Mouse (Mus musculus): ENCODE measurements around the gene Sun3. TPM values are rescaled to one million over a fixed set of nuclear protein-coding genes. Genes with fewer than 3 reads are reported as not detected.

The Sun3 gene
- polyA plus RNA-seq, 1 experiment from 2014 or later: 2.7 TPM

- ATAC-seq: no peak
- H3K9me3 ChIP-seq (ENCODE audit: control insufficient read depth): no peaks in the 10 kb centered on the region
- H3K27ac ChIP-seq (ENCODE audit: low read depth, low read length): no peak within 1 kb of the TSS
- H3K4me2 ChIP-seq (replicated peaks; ENCODE audit: low read depth): no peak within 1 kb of the TSS
- 80% methylated on average over 3 of the region's 3 CpGs for WGBS
- no peaks in the 10 kb centered on the region for H3K4me1 ChIP-seq (replicated peaks; ENCODE audit: control insufficient read depth, insufficient read depth, low read length)
- H3K36me3 ChIP-seq (ENCODE audit: control insufficient read depth, insufficient read depth): no peaks in the 10 kb centered on the region
- no peak within 1 kb of the TSS for H3K9ac ChIP-seq (ENCODE audit: low read depth, low read length)
- TF ChIP-seq CTCF (IDR thresholded peaks at IDR 0.05; ENCODE audit: low read depth): no peak
- H3K27me3 ChIP-seq (replicated peaks; ENCODE audit: control insufficient read depth, insufficient read depth, low read length): no peaks in the 10 kb centered on the region
- no peak within 1 kb of the TSS for H3K4me3 ChIP-seq (ENCODE audit: low read depth, low read length)
These were observed 75.6 kb downstream of the Sun3 start, which contains the start of gene Pkd1l1 for GRCm38 (mm10) chr11:8973166-8973565. Pkd1l1 (minus strand) TSS chr11:8973266.

DNA sequence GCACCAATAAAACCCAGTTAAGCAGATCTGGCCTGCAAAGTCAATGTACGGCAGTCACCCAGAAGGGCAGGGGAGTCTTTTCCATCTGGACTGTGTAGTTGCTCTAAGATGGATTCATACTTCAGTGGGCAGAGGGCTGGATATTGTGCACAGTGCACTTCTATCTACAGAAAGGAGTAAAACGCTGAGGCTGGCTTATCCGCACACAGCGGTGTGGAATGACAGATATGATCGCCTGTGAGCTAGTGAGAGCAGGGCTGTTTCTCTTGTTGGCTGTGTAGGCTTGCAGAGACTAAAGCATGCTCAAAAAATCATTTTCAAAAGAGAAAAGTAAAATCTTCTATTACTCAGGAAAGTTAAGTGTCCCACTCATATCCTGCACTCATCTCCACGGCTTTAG, 76.7 kb downstream of the Sun3 start:
- H3K4me1 ChIP-seq (replicated peaks; ENCODE audit: control insufficient read depth, insufficient read depth, low read length): no peaks in the 10 kb centered on the region
- H3K27ac ChIP-seq (ENCODE audit: low read depth, low read length): no peak overlapping the region
- WGBS: 67% methylated on average over 6 of the region's 6 CpGs
- no peak for ATAC-seq
- H3K4me2 ChIP-seq (replicated peaks; ENCODE audit: low read depth): no peak overlapping the region
- no peak overlapping the region for H3K4me3 ChIP-seq (ENCODE audit: low read depth, low read length)
- no peaks in the 10 kb centered on the region for H3K9me3 ChIP-seq (ENCODE audit: control insufficient read depth)
- H3K27me3 ChIP-seq (replicated peaks; ENCODE audit: control insufficient read depth, insufficient read depth, low read length): no peaks in the 10 kb centered on the region
- no peak overlapping the region for H3K9ac ChIP-seq (ENCODE audit: low read depth, low read length)
- no peak for TF ChIP-seq CTCF (IDR thresholded peaks at IDR 0.05; ENCODE audit: low read depth)
- H3K36me3 ChIP-seq (ENCODE audit: control insufficient read depth, insufficient read depth): no peaks in the 10 kb centered on the region

DNA sequence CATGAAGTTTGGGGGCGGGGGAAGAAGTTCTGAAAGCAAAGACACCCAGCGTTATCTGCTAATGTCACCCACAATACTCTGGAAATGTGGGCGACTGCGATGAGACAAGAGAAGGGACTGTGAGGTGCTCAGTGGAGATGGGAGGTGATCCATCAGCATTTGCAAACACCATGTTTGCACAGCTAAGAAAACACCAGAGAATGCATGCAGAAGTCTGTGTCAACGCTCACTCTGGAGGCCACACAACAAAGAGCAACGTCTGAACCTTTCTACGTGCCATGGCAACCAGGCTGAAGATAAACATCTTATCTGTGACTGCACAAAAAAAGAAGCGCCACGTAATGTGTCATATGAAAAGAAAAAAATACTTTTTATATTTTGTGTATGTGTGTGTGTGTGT, 78.3 kb downstream of the Sun3 start:
- Histone ChIP-seq H3K27ac (ENCODE audit: low read depth, low read length) (no peak overlapping the region), H3K27me3 (replicated peaks; ENCODE audit: control insufficient read depth, insufficient read depth, low read length) (no peaks in the 10 kb centered on the region), H3K4me2 (replicated peaks; ENCODE audit: low read depth) (no peak overlapping the region), H3K36me3 (ENCODE audit: control insufficient read depth, insufficient read depth) (no peaks in the 10 kb centered on the region), H3K4me1 (replicated peaks; ENCODE audit: control insufficient read depth, insufficient read depth, low read length) (no peaks in the 10 kb centered on the region), H3K4me3 (ENCODE audit: low read depth, low read length) (no peak overlapping the region), H3K9me3 (ENCODE audit: control insufficient read depth) (no peaks in the 10 kb centered on the region), H3K9ac (ENCODE audit: low read depth, low read length) (no peak overlapping the region)
- 50% methylated on average over 9 of the region's 9 CpGs for WGBS
- no peak for ATAC-seq
- TF ChIP-seq CTCF (IDR thresholded peaks at IDR 0.05; ENCODE audit: low read depth): no peak

DNA sequence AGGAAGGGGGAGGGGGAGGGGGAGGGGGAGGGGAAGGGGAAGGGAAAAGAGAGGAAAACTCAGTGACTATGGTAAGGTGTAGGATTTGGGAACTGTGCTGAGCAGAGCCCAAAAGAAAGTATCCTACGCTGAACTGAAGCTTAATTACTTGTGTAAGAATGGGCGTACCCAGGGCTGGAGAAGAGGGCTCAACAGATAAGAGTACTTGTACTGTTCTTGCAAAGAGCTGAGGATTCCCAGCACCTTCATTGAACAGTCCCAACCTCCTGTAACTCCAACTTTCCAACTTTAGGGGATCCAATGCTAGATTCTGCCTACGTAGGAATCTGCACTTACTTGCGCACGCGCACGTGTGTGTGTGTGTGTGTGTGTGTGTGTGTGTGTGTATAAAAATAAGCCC, 80.7 kb downstream of the Sun3 start:
- TF ChIP-seq CTCF (IDR thresholded peaks at IDR 0.05; ENCODE audit: low read depth): no peak
- Histone ChIP-seq H3K4me1 (replicated peaks; ENCODE audit: control insufficient read depth, insufficient read depth, low read length) (no peaks in the 10 kb centered on the region), H3K27me3 (replicated peaks; ENCODE audit: control insufficient read depth, insufficient read depth, low read length) (no peaks in the 10 kb centered on the region), H3K9me3 (ENCODE audit: control insufficient read depth) (no peaks in the 10 kb centered on the region), H3K36me3 (ENCODE audit: control insufficient read depth, insufficient read depth) (no peaks in the 10 kb centered on the region), H3K27ac (ENCODE audit: low read depth, low read length) (no peak overlapping the region), H3K4me2 (replicated peaks; ENCODE audit: low read depth) (no peak overlapping the region), H3K4me3 (ENCODE audit: low read depth, low read length) (no peak overlapping the region), H3K9ac (ENCODE audit: low read depth, low read length) (no peak overlapping the region)
- WGBS: 88% methylated on average over 7 of the region's 7 CpGs
- no peak for ATAC-seq

Other genes starting within 250 kb of the Sun3 start
- 0.03 TPM in 1 of 2 replicates, not detected in the other for gene Pkd1l1, start 75.7 kb downstream of the Sun3 start, polyA plus RNA-seq (2015; fragmentation: Nextera tagmentation; extraction: Ambion mirVana)
- 3.7 and 4.5 TPM in 2 replicates for gene Hus1, start 37.8 kb downstream of the Sun3 start, polyA plus RNA-seq (2015; fragmentation: Nextera tagmentation; extraction: Ambion mirVana)
- 1.1 and 1.3 TPM in 2 replicates for gene Gm11992, start 397 bp downstream of the Sun3 start, polyA plus RNA-seq (2015; fragmentation: Nextera tagmentation; extraction: Ambion mirVana)
- 5.6 and 6.6 TPM in 2 replicates for gene Upp1, start 69.1 kb upstream of the Sun3 start, polyA plus RNA-seq (2015; fragmentation: Nextera tagmentation; extraction: Ambion mirVana)
- gene Abca13, start 143.0 kb upstream of the Sun3 start, polyA plus RNA-seq (2015; fragmentation: Nextera tagmentation; extraction: Ambion mirVana): 0.86 and 1.1 TPM in 2 replicates